Mouse (Mus musculus) ES-Bruce4 (cell line): ENCODE measurements at regions not wholly inside any gene's neighbourhood (a gene's known extent, or its start where the extent isn't known, plus 50 kb on each side); places are given as distances from the start of the nearest gene placed in this dataset.
"Not testable (repeated sequence)": the region's sequence is repeated elsewhere in the genome, so short reads cannot be mapped to it uniquely, and the experiment has no call there.

Source experiments
- H3K27ac ChIP-seq: 2 replicates; pipeline ENCODE4 v1.5.1; 2012; ENCODE audit warnings: low read length, inconsistent platforms; ENCODE audit not compliant: insufficient read depth
- H3K27me3 ChIP-seq: 2 replicates; pipeline ENCODE4 v1.6.1; 2012; ENCODE audit warnings: mild to moderate bottlenecking, low read length, inconsistent platforms; ENCODE audit not compliant: control insufficient read depth, poor library complexity, insufficient read depth, severe bottlenecking
- H3K36me3 ChIP-seq: 2 replicates; pipeline ENCODE4 v1.6.1; 2012; ENCODE audit warnings: inconsistent platforms, mild to moderate bottlenecking, low read length, moderate library complexity; ENCODE audit not compliant: control insufficient read depth, poor library complexity, insufficient read depth, severe bottlenecking
- H3K4me1 ChIP-seq: one replicate; pipeline ENCODE4 v1.8.1; 2011; ENCODE audit warnings: low read length; ENCODE audit not compliant: control insufficient read depth, insufficient read depth
- H3K4me3 ChIP-seq: 2 replicates; pipeline ENCODE4 v1.5.1; 2011; ENCODE audit warnings: low read depth, mild to moderate bottlenecking, low read length
- H3K9ac ChIP-seq: 2 replicates; pipeline ENCODE4 v1.6.1; 2012; ENCODE audit warnings: low read depth, mild to moderate bottlenecking, inconsistent platforms; ENCODE audit not compliant: poor library complexity, severe bottlenecking
- H3K9me3 ChIP-seq: replicated peaks from 2 replicates; pipeline ENCODE4 v1.6.1; 2012; ENCODE audit warnings: mild to moderate bottlenecking, low read length, inconsistent platforms; ENCODE audit not compliant: control insufficient read depth, poor library complexity, insufficient read depth, severe bottlenecking
- CTCF ChIP-seq: IDR thresholded peaks from one replicate; pipeline ENCODE4 v1.8.1; 2011; ENCODE audit warnings: low read depth, low read length
- EP300 ChIP-seq: IDR thresholded peaks from 2 replicates; pipeline ENCODE4 v1.6.1; 2011; ENCODE audit warnings: low read depth, low read length; ENCODE audit not compliant: insufficient read depth
- POLR2A ChIP-seq: IDR thresholded peaks from one replicate; pipeline ENCODE4 v1.8.1; 2011; ENCODE audit warnings: low read length; ENCODE audit not compliant: insufficient read depth

GRCm38 (mm10) chr10:117468381-117468780 is 88.6 kb upstream of the Cpsf6 start:
- no peaks in the 10 kb centered on the region for H3K27me3 ChIP-seq
- TF ChIP-seq EP300: no peak
- no peak for TF ChIP-seq POLR2A
- TF ChIP-seq CTCF: no peak
- peaks cover 2% of the 10 kb centered on the region for H3K4me1 ChIP-seq
- H3K27ac ChIP-seq: no peak overlapping the region
- no peak overlapping the region for H3K9ac ChIP-seq
- H3K9me3 ChIP-seq: no peaks in the 10 kb centered on the region
- no peaks in the 10 kb centered on the region for H3K36me3 ChIP-seq
- no peak overlapping the region for H3K4me3 ChIP-seq

GRCm38 (mm10) chr10:117467161-117467560 is 87.3 kb upstream of the Cpsf6 start:
- Histone ChIP-seq H3K4me1 (peaks cover 2% of the 10 kb centered on the region), H3K36me3 (no peaks in the 10 kb centered on the region), H3K27ac (no peak overlapping the region), H3K4me3 (no peak overlapping the region), H3K9ac (no peak overlapping the region), H3K27me3 (no peaks in the 10 kb centered on the region), H3K9me3 (no peaks in the 10 kb centered on the region)
- TF ChIP-seq EP300: no peak
- TF ChIP-seq POLR2A: no peak
- no peak for TF ChIP-seq CTCF

GRCm38 (mm10) chr10:117466391-117466790 is 86.6 kb upstream of the Cpsf6 start:
- no peaks in the 10 kb centered on the region for H3K36me3 ChIP-seq
- H3K9me3 ChIP-seq: no peaks in the 10 kb centered on the region
- no peak overlapping the region for H3K4me3 ChIP-seq
- no peaks in the 10 kb centered on the region for H3K27me3 ChIP-seq
- no peak overlapping the region for H3K9ac ChIP-seq
- H3K4me1 ChIP-seq: peaks cover 2% of the 10 kb centered on the region
- TF ChIP-seq EP300 (no peak), CTCF (no peak)
- H3K27ac ChIP-seq: no peak overlapping the region

GRCm38 (mm10) chr10:117465671-117466250 is 85.9 kb upstream of the Cpsf6 start:
- no peaks in the 10 kb centered on the region for H3K27me3 ChIP-seq
- TF ChIP-seq CTCF: no peak
- TF ChIP-seq EP300: no peak
- TF ChIP-seq POLR2A: no peak
- H3K36me3 ChIP-seq: no peaks in the 10 kb centered on the region
- no peaks in the 10 kb centered on the region for H3K9me3 ChIP-seq
- no peak overlapping the region for H3K9ac ChIP-seq
- H3K27ac ChIP-seq: no peak overlapping the region
- peaks cover 2% of the 10 kb centered on the region for H3K4me1 ChIP-seq
- no peak overlapping the region for H3K4me3 ChIP-seq

GRCm38 (mm10) chr10:117465058-117465660 is 85.3 kb upstream of the Cpsf6 start:
- TF ChIP-seq EP300: no peak
- TF ChIP-seq POLR2A: no peak
- no peak for TF ChIP-seq CTCF
- no peak overlapping the region for H3K4me3 ChIP-seq
- H3K27ac ChIP-seq: no peak overlapping the region
- H3K36me3 ChIP-seq: no peaks in the 10 kb centered on the region
- peaks cover 2% of the 10 kb centered on the region for H3K4me1 ChIP-seq
- no peaks in the 10 kb centered on the region for H3K27me3 ChIP-seq
- no peaks in the 10 kb centered on the region for H3K9me3 ChIP-seq
- no peak overlapping the region for H3K9ac ChIP-seq

- H3K4me1 ChIP-seq, H3K27ac ChIP-seq, H3K4me3 ChIP-seq, H3K9me3 ChIP-seq, H3K36me3 ChIP-seq, H3K9ac ChIP-seq, H3K27me3 ChIP-seq: not testable (repeated sequence)
These were observed 84.5 kb upstream of the Cpsf6 start for GRCm38 (mm10) chr10:117464331-117464730.
